Mouse (Mus musculus) heart, adult 8-10 months (tissue): ENCODE measurements around the gene Olfr552. TPM values are rescaled to one million over a fixed set of nuclear protein-coding genes. Genes with fewer than 3 reads are reported as not detected.
A peak's percentile ranks its signal among the peaks of the same experiment; 100 is the strongest.
"Not testable (repeated sequence)": the region's sequence is repeated elsewhere in the genome, so short reads cannot be mapped to it uniquely, and the experiment has no call there.

Experiments
- DNase-seq: peaks from one replicate; pipeline ENCODE4 v3.0.0; 2022; ENCODE audit warnings: low spot score
- total RNA-seq, 4 experiments: library from RNA; stranded (reverse); gene quantifications; 2 replicates each; pipeline ENCODE4 v1.2.4; 2022

The Olfr552 gene
- under 1 TPM; 0.11 to 0.20 (median 0.14) TPM for total RNA-seq

GRCm38 (mm10) chr7:102597378-102598031 is at the start of gene Olfr552:
Gene Olfr552, plus strand, starts transcription at chr7:102597770.
- no peak for DNase-seq

GRCm38 (mm10) chr7:102549570-102549969 is 48.0 kb upstream of the Olfr552 start, which contains the start of gene Olfr549:
Gene Olfr549, plus strand, starts transcription at chr7:102549870.
- DNase-seq = no peak

- no peak for DNase-seq
Measured at GRCm38 (mm10) chr7:102553279-102553678, 44.3 kb upstream of the Olfr552 start.

GRCm38 (mm10) chr7:102564999-102565997 is 32.3 kb upstream of the Olfr552 start, which contains the start of gene Trim21:
Gene Trim21, minus strand, starts transcription at chr7:102565486.
- peak; percentile 96 for DNase-seq

- DNase-seq = no peak
Measured at GRCm38 (mm10) chr7:102566219-102566618, 31.4 kb upstream of the Olfr552 start.

- no peak for DNase-seq
Measured at GRCm38 (mm10) chr7:102571142-102571541, 26.4 kb upstream of the Olfr552 start, which contains the start of gene Olfr550. Gene Olfr550, plus strand, starts transcription at chr7:102571442.

GRCm38 (mm10) chr7:102573174-102573830 is 24.3 kb upstream of the Olfr552 start:
- DNase-seq = no peak

GRCm38 (mm10) chr7:102575998-102576397 is 21.6 kb upstream of the Olfr552 start:
- DNase-seq = no peak

GRCm38 (mm10) chr7:102591786-102592185 is 5.8 kb upstream of the Olfr552 start, which contains the start of gene Olfr551:
Gene Olfr551, minus strand, starts transcription at chr7:102591886.
- no peak for DNase-seq

- DNase-seq = no peak
Measured at GRCm38 (mm10) chr7:102618118-102618517, 20.5 kb downstream of the Olfr552 start, which contains the start of gene Olfr553. Gene Olfr553, minus strand, starts transcription at chr7:102618218.

GRCm38 (mm10) chr7:102619608-102620007 is 22.0 kb downstream of the Olfr552 start:
- DNase-seq = peak; percentile 7

GRCm38 (mm10) chr7:102620368-102620767 is 22.8 kb downstream of the Olfr552 start:
- DNase-seq = not testable (repeated sequence)

GRCm38 (mm10) chr7:102636665-102637064 is 39.1 kb downstream of the Olfr552 start:
- DNase-seq = peak; percentile 65

- no peak for DNase-seq
Measured at GRCm38 (mm10) chr7:102638132-102638531, 40.6 kb downstream of the Olfr552 start, which contains the start of gene Olfr554. Gene Olfr554, plus strand, starts transcription at chr7:102638432.

- not testable (repeated sequence) for DNase-seq
Measured at GRCm38 (mm10) chr7:102644945-102645344, 47.4 kb downstream of the Olfr552 start.

Other genes with a start within 250 kb of the Olfr552 start
- gene Rrm1, start 156.1 kb upstream of the Olfr552 start, total RNA-seq = 10 to 100 TPM in 3 of 4 experiments, 1 to 10 TPM in 1; 8.8 to 13.1 (median 10.9) TPM
- gene Olfr543, start 116.1 kb upstream of the Olfr552 start, total RNA-seq = not detected
- gene Olfr544, start 109.5 kb upstream of the Olfr552 start, total RNA-seq = not detected
- gene Olfr545, start 98.2 kb upstream of the Olfr552 start, total RNA-seq = not detected
- not detected for gene Olfr547, start 63.0 kb upstream of the Olfr552 start, total RNA-seq
- gene Olfr548-ps1, start 56.9 kb upstream of the Olfr552 start, total RNA-seq = not detected
- gene Olfr549, start 47.9 kb upstream of the Olfr552 start, total RNA-seq = not detected
- gene Trim21, start 32.3 kb upstream of the Olfr552 start, total RNA-seq = 1 to 10 TPM; 5.1 to 8.2 (median 6.2) TPM
- gene Olfr550, start 26.3 kb upstream of the Olfr552 start, total RNA-seq = under 1 TPM in 3 of 4 experiments, not detected in 1; 0.26 to 0.41 (median 0.27) TPM
- gene Olfr551, start 5.9 kb upstream of the Olfr552 start, total RNA-seq = not detected
- not detected for gene Olfr553, start 20.4 kb downstream of the Olfr552 start, total RNA-seq
- gene Olfr554, start 40.7 kb downstream of the Olfr552 start, total RNA-seq = not detected
- not detected for gene Olfr555, start 61.1 kb downstream of the Olfr552 start, total RNA-seq
- not detected for gene Olfr556, start 67.1 kb downstream of the Olfr552 start, total RNA-seq
- gene Trim68, start 89.6 kb downstream of the Olfr552 start, total RNA-seq = 10 to 100 TPM in 2 of 4 experiments, 1 to 10 TPM in 2; 7.1 to 12.6 (median 10.1) TPM
- not detected for gene Olfr557, start 98.1 kb downstream of the Olfr552 start, total RNA-seq
- gene Olfr558, start 104.4 kb downstream of the Olfr552 start, total RNA-seq = 1 to 10 TPM; 1.7 to 2.8 (median 2.0) TPM
- gene Olfr33, start 121.3 kb downstream of the Olfr552 start, total RNA-seq = not detected
- gene Olfr559, start 129.7 kb downstream of the Olfr552 start, total RNA-seq = not detected
- gene Olfr560, start 161.6 kb downstream of the Olfr552 start, total RNA-seq = under 1 TPM in 1 of 4 experiments, not detected in 3; 0.16 TPM
- under 1 TPM; 0.23 to 0.41 (median 0.30) TPM for gene Olfr78, start 161.7 kb downstream of the Olfr552 start, total RNA-seq
- gene Olfr561, start 173.5 kb downstream of the Olfr552 start, total RNA-seq = not detected
- not detected for gene Olfr564, start 205.7 kb downstream of the Olfr552 start, total RNA-seq